Mouse (Mus musculus) liver, adult (tissue): ENCODE results near the gene Padi2.

Experiments
- GATA4 ChIP-seq: IDR thresholded peaks from 2 replicates; pipeline ENCODE4 v1.6.1; 2014; ENCODE audit warnings: mild to moderate bottlenecking, low read length; ENCODE audit not compliant: insufficient replicate concordance

Gene Padi2

GRCm38 (mm10) chr4:140959715-140960479 lies 53.8 kb downstream of the Padi2 start:
- TF ChIP-seq GATA4, result no peak

- no peak for TF ChIP-seq GATA4
These were observed 54.8 kb downstream of the Padi2 start, which contains the start of gene Sdhb for GRCm38 (mm10) chr4:140960781-140961466. TSS of gene Sdhb (plus strand) at chr4:140961203.

- TF ChIP-seq GATA4, result no peak
These were observed 55.5 kb downstream of the Padi2 start for GRCm38 (mm10) chr4:140961467-140962206.

GRCm38 (mm10) chr4:140962207-140962909 lies 56.2 kb downstream of the Padi2 start:
- TF ChIP-seq GATA4, result no peak

GRCm38 (mm10) chr4:140962950-140963349 lies 56.8 kb downstream of the Padi2 start:
- TF ChIP-seq GATA4, result no peak

GRCm38 (mm10) chr4:140963941-140964597 lies 57.9 kb downstream of the Padi2 start:
- TF ChIP-seq GATA4, result no peak

GRCm38 (mm10) chr4:140964620-140965019 lies 58.5 kb downstream of the Padi2 start:
- no peak for TF ChIP-seq GATA4

GRCm38 (mm10) chr4:140967386-140968159 lies 61.4 kb downstream of the Padi2 start:
- no peak for TF ChIP-seq GATA4

GRCm38 (mm10) chr4:140971691-140972090 lies 65.5 kb downstream of the Padi2 start:
- no peak for TF ChIP-seq GATA4

- no peak for TF ChIP-seq GATA4
These were observed 68.3 kb downstream of the Padi2 start for GRCm38 (mm10) chr4:140974408-140974807.

- no peak for TF ChIP-seq GATA4
These were observed 69.2 kb downstream of the Padi2 start for GRCm38 (mm10) chr4:140975356-140975755.

GRCm38 (mm10) chr4:140977278-140977677 lies 71.1 kb downstream of the Padi2 start:
- TF ChIP-seq GATA4, result no peak

GRCm38 (mm10) chr4:140977886-140978692 lies 71.9 kb downstream of the Padi2 start:
- no peak for TF ChIP-seq GATA4
